Mouse (Mus musculus) limb, embryonic 10.5 days (tissue): Measurements from ENCODE around the gene Arsg. TPM values are rescaled to one million over a fixed set of nuclear protein-coding genes. Genes with fewer than 3 reads are reported as not detected.
A peak's percentile ranks its signal among the peaks of the same experiment; 100 is the strongest.

Source experiments
- DNase-seq: peaks from one replicate; pipeline ENCODE4 v3.0.0-alpha.2; 2017; ENCODE audit warnings: low spot score
- H3K27ac ChIP-seq: fragments of 300-500 bp; sonication (generic); 2 replicates; pipeline ENCODE4 v1.5.1; 2016; ENCODE audit warnings: mild to moderate bottlenecking
- H3K27me3 ChIP-seq: fragments of 300-500 bp; sonication (generic); 2 replicates; pipeline ENCODE4 v1.6.1; 2016; ENCODE audit warnings: low read depth, mild to moderate bottlenecking; ENCODE audit not compliant: poor library complexity, severe bottlenecking
- H3K36me3 ChIP-seq: fragments of 300-500 bp; sonication (generic); 2 replicates; pipeline ENCODE4 v1.6.1; 2016; ENCODE audit warnings: mild to moderate bottlenecking, moderate library complexity
- H3K4me1 ChIP-seq: fragments of 300-500 bp; sonication (generic); 2 replicates; pipeline ENCODE4 v1.6.1; 2016
- H3K4me3 ChIP-seq: fragments of 300-500 bp; sonication (generic); 2 replicates; pipeline ENCODE4 v1.5.1; 2016; ENCODE audit warnings: mild to moderate bottlenecking, moderate library complexity
- H3K9me3 ChIP-seq: fragments of 300-500 bp; sonication (generic); replicated peaks from 2 replicates; pipeline ENCODE4 v1.6.1; 2016; ENCODE audit warnings: mild to moderate bottlenecking
- WGBS: fragments of 180-500 bp; shearing (Covaris S2); methylation state at CpG from one replicate; pipeline ENCODE4 v1.1.7; 2016; 5-methylcytosine and 5-hydroxymethylcytosine counted together
- polyA plus RNA-seq: library from polyadenylated mRNA; unstranded; fragments of >200 nt; fragmentation: Nextera tagmentation; extraction: Ambion mirVana; gene quantifications from 2 replicates; pipeline ENCODE4 v1.2.1, GENCODE M21; 2016

Gene Arsg
- polyA plus RNA-seq, result 1.5 and 1.7 TPM in 2 replicates

DNA sequence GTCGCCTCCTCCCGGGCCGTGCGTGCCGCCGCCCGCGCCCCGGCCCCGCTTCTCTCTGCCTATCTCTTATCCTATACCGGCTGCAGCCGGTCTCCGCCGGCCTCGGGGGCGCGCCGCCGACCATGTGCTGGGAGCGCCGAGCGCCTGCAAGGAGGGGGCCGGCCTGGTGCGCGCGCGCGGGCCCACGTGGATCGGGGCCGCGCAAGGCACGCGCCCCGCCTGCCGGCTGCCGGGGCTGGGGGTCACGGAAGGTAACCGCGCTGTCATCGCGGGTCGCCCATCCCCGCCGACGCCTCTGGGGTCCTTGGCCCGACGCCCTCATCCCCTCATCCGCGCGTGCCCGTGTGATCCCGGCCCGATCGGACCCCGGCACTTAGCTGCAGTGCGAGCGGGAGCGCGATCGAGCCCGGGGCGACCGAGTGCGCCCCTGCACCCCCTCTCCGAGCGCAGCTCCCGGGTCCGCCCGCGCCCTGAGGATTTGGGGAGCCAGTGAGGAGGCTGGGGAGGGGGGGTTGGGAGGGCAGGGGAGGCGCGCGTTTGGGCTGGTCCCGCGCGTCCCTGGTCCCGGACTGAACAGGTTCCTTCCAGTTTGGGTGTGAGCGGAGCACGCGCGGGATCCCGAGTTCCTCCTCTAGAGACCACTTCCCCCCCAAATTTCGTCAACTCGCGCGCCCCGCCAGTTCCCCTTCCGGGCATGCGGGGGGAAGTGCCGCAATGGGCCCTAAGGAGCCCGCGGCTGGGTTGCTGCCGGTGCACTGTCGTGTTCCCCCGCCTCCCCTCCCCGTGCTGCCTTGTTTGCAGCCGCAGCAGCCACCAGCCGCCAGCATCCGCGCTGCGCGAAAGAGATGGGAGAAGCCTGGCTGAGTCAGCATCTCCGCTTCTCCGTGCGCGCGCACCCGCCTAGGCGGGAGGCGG lies at the start of gene Arsg, which contains the start of gene Slc16a6:
Arsg (plus strand) TSS at position 204 of the 915 bp plus-strand sequence.
Slc16a6 (minus strand) TSS at position 428 of the 915 bp plus-strand sequence.
- under 1% methylated on average over 110 of the region's 111 CpGs for WGBS

GRCm38 (mm10) chr11:109425392-109426271 lies 47.5 kb upstream of the Arsg start, which contains the start of gene Amz2:
TSS of gene Amz2 (plus strand) at chr11:109425946.
- Histone ChIP-seq H3K27me3 (no peaks in the 10 kb centered on the region), H3K36me3 (peaks cover 26% of the 10 kb centered on the region), H3K4me3 (peak within 1 kb of the TSS; percentile 66), H3K9me3 (no peaks in the 10 kb centered on the region), H3K27ac (peak within 1 kb of the TSS; percentile 89), H3K4me1 (peaks cover 15% of the 10 kb centered on the region)
- WGBS, result under 1% methylated on average over 65 of the region's 65 CpGs
- peak; percentile 100 for DNase-seq

More for the DNA sequence above, at the start of gene Arsg, which contains the start of gene Slc16a6:
- no peaks in the 10 kb centered on the region for H3K9me3 ChIP-seq
- H3K27ac ChIP-seq, result peak within 1 kb of the TSS; percentile 99
- peak; percentile 93 for DNase-seq
- H3K4me1 ChIP-seq, result peaks cover 41% of the 10 kb centered on the region
- peaks cover 35% of the 10 kb centered on the region for H3K27me3 ChIP-seq
- H3K36me3 ChIP-seq, result no peaks in the 10 kb centered on the region
- H3K4me3 ChIP-seq, result peak within 1 kb of the TSS; percentile 79

DNA sequence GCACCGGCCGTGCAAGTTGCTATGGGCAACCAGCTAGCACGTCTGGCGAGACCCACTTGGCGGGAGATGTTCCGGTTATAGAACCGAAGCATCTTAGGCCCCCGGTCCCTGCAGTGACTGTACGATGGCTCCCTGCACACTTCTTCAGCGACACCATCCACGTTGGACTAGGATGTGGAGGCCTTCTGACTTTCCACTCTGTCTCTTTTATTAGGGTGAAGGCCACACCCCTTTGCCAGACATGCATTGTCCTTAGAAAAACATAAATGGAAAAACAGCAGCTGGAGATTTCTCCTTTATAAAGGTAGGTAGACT lies 46.9 kb upstream of the Arsg start:
- Histone ChIP-seq H3K27me3 (no peaks in the 10 kb centered on the region), H3K9me3 (no peaks in the 10 kb centered on the region), H3K4me1 (peaks cover 15% of the 10 kb centered on the region), H3K4me3 (peak overlapping the region; percentile 66), H3K36me3 (peaks cover 32% of the 10 kb centered on the region), H3K27ac (peak overlapping the region; percentile 89)
- no peak for DNase-seq
- WGBS, result 0% methylated on average over 11 of the region's 11 CpGs

DNA sequence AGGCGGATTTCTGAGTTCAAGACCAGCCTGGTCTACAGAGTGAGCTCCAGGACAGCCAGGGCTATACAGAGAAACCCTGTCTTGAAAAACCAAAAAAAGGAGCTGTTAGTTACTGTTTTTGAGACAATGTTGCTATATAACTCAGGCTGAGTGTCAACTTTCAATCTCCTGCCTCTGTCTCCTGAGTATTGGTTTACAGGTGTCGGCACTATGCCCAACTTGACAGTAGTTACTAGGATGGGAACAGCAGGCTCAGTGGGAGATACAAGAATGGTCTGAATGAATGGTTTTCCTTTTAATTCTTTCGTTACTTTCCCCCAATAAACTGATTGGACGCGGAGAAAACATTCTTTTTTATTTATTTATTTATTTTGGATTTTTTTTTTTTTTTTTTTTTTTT lies 45.8 kb upstream of the Arsg start:
- Histone ChIP-seq H3K36me3 (peaks cover 39% of the 10 kb centered on the region), H3K9me3 (no peaks in the 10 kb centered on the region), H3K27me3 (no peaks in the 10 kb centered on the region), H3K4me3 (no peak overlapping the region), H3K27ac (no peak overlapping the region), H3K4me1 (peaks cover 16% of the 10 kb centered on the region)
- no peak for DNase-seq
- WGBS, result 98% methylated on average over 5 of the region's 5 CpGs

- Histone ChIP-seq H3K4me1 (peaks cover 6% of the 10 kb centered on the region), H3K4me3 (no peak overlapping the region), H3K27ac (no peak overlapping the region), H3K27me3 (no peaks in the 10 kb centered on the region), H3K36me3 (peaks cover 83% of the 10 kb centered on the region), H3K9me3 (no peaks in the 10 kb centered on the region)
- 96% methylated on average over 16 of the region's 16 CpGs for WGBS
- no peak for DNase-seq
Measured at GRCm38 (mm10) chr11:109434233-109434798, 38.9 kb upstream of the Arsg start.

GRCm38 (mm10) chr11:109436889-109437288 lies 36.3 kb upstream of the Arsg start:
- Histone ChIP-seq H3K4me3 (no peak overlapping the region), H3K27me3 (peaks cover 4% of the 10 kb centered on the region; the same call in 1 of the 2 replicates), H3K27ac (no peak overlapping the region), H3K9me3 (no peaks in the 10 kb centered on the region), H3K36me3 (peaks cover 58% of the 10 kb centered on the region), H3K4me1 (peaks cover 21% of the 10 kb centered on the region)
- no peak for DNase-seq
- WGBS, result 81% methylated on average over 7 of the region's 8 CpGs

- Histone ChIP-seq H3K9me3 (no peaks in the 10 kb centered on the region), H3K36me3 (peaks cover 42% of the 10 kb centered on the region), H3K4me1 (peaks cover 21% of the 10 kb centered on the region), H3K4me3 (peak overlapping the region; percentile 62; the same call in 1 of the 2 replicates), H3K27me3 (peaks cover 4% of the 10 kb centered on the region; the same call in 1 of the 2 replicates), H3K27ac (peak overlapping the region; percentile 76; the same call in 1 of the 2 replicates)
- WGBS, result 28% methylated on average over 5 of the region's 5 CpGs
- no peak for DNase-seq
Measured at GRCm38 (mm10) chr11:109439209-109439608, 34.0 kb upstream of the Arsg start.

- peaks cover 4% of the 10 kb centered on the region; the same call in 1 of the 2 replicates for H3K27me3 ChIP-seq
- H3K4me3 ChIP-seq, result peak overlapping the region; percentile 62
- H3K9me3 ChIP-seq, result no peaks in the 10 kb centered on the region
- H3K36me3 ChIP-seq, result peaks cover 35% of the 10 kb centered on the region
- peaks cover 21% of the 10 kb centered on the region for H3K4me1 ChIP-seq
- WGBS, result 2% methylated on average over 32 of the region's 32 CpGs
- H3K27ac ChIP-seq, result peak overlapping the region; percentile 76
- DNase-seq, result peak; percentile 74
Measured at GRCm38 (mm10) chr11:109439829-109440340, 33.3 kb upstream of the Arsg start.

DNA sequence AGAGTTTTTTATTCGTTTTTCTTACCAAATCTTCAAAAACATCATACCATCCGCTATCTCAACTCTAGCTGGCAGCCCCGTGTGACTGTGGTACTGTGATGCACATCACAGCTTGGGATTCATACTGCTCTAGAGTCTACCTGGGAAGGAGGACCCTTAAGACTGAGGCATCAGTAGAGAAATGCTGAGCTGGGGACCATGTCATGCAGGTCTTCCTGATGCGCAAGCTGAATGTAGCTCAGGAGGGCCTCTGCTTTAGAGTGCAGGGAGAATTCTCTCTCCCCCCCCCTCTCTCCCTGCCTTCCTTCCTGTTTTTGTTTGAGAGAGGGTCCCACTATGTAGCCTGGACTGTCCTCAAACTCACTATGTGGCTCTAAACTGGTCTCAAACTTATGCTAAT lies 32.5 kb upstream of the Arsg start:
- peak overlapping the region; percentile 62 for H3K4me3 ChIP-seq
- no peaks in the 10 kb centered on the region for H3K9me3 ChIP-seq
- DNase-seq, result no peak
- H3K27me3 ChIP-seq, result peaks cover 4% of the 10 kb centered on the region; the same call in 1 of the 2 replicates
- WGBS, result 58% methylated on average over 4 of the region's 4 CpGs
- peaks cover 21% of the 10 kb centered on the region for H3K4me1 ChIP-seq
- H3K36me3 ChIP-seq, result peaks cover 28% of the 10 kb centered on the region
- no peak overlapping the region for H3K27ac ChIP-seq

GRCm38 (mm10) chr11:109441119-109441518 lies 32.1 kb upstream of the Arsg start:
- DNase-seq, result no peak
- no peaks in the 10 kb centered on the region for H3K9me3 ChIP-seq
- no peak overlapping the region for H3K27ac ChIP-seq
- H3K4me1 ChIP-seq, result peaks cover 21% of the 10 kb centered on the region
- no peak overlapping the region for H3K4me3 ChIP-seq
- peaks cover 23% of the 10 kb centered on the region for H3K36me3 ChIP-seq
- peaks cover 4% of the 10 kb centered on the region; the same call in 1 of the 2 replicates for H3K27me3 ChIP-seq
- 58% methylated on average over 3 of the region's 3 CpGs for WGBS

DNA sequence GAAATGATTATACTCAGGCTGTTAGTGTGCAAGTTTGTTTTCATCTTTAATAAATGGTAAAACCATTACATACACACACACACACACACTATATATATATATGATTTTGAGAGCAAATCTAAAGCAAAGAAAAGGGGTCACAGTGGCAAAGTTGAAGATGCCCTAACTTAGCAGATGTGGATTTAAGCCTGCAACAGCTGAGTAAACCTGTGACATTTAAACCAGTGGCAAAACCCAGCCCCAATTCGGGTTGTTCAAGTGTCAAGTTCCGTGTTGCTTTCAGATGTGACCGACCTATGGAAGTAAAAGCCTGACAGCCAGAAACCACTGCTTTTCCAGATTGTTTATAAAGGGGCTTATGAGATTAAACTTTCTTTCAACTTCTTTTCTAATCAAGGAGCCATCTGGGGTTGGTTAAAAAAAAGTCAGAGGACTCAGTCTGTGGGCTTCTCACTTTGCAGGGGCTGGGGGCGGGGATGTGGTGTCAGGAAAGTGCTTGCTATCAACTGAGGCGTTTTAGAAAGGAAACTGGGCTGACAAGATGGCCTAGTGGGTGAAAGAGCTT lies 30.9 kb upstream of the Arsg start:
- Histone ChIP-seq H3K9me3 (no peaks in the 10 kb centered on the region), H3K27ac (no peak overlapping the region), H3K36me3 (peaks cover 12% of the 10 kb centered on the region), H3K4me1 (peaks cover 21% of the 10 kb centered on the region), H3K4me3 (no peak overlapping the region), H3K27me3 (peaks cover 4% of the 10 kb centered on the region; the same call in 1 of the 2 replicates)
- DNase-seq, result no peak
- 36% methylated on average over 5 of the region's 5 CpGs for WGBS
